Mouse (Mus musculus): ENCODE measurements around the gene Jmjd7.

Gene Jmjd7

GRCm38 (mm10) chr2:120012924-120013323, 14.4 kb upstream of the Jmjd7 start:
- no peak for DNase-seq (ENCODE audit: low spot score)

DNA sequence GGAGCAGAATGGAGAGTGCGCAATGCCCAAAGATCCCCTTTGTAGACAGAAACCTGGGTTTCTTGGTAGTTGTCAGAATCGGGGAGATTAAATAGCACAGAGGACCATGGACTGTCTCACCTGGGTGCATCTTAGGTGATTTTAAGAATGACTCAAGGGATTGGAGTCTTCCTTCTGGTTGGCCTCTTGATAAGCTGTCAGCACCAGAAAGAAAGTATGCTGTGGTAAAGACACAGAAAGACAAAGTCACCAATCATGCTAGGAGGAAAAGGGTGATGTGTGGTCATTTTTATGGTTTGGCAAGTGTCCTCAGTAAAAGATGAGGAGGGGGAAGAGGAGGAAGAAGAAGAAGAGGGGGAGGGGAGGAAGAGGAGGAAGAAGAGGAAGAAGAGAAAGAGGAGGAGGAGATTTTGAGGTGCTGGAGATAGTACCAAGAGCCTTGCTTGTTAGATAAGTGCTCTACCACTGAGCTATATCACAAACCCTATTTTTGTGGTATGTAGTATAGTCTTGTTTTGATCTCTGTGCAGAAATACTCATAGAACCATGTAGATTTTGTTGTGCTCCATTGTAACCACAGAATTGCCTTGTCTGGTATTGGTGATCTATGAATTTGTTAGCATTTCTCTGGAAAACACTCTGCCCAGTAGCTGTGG, 13.3 kb upstream of the Jmjd7 start:
- DNase-seq (ENCODE audit: low spot score), result no peak

DNA sequence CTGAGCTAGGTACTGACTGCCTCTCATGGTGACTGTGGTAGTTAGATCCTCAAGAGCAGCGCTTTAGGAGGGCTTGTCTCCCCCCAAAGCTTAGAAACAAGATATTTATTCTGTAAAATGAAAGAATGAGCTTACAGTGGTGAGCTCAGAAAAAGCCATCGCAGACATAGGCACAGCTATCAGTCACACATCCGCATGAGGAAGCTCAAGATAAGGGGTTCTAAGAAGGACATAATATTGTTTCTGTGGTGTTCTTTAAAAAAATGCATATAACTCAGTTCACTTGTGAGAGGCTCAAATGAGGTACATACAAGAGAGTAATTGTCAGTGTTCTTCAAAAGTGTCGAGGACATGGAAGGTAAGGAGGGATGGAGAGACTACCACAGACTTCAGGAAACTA, 11.4 kb upstream of the Jmjd7 start:
- DNase-seq (ENCODE audit: low spot score), result no peak

- no peak for DNase-seq (ENCODE audit: low spot score)
These were observed 9.7 kb upstream of the Jmjd7 start for GRCm38 (mm10) chr2:120017599-120017998.

DNA sequence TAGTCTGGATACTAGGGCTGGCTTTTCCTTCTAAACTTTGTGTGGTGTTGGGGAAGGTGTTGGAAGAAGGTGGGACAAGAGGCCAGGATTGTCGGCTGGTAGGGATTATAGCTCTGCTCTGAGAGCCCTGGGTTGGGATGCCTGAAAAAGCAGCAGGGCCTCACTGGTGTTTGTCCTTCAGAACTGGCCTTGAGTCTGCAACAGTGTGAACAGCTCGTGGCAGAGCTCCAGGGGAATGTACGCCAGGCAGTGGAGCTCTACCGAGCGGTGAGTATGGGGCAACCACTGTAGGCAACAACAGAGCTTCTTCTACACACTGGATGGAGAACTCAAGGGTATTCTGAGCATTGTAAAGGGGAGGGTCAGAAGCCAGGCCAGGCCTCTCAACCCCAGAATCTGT, 2.9 kb upstream of the Jmjd7 start:
- no peak for DNase-seq (ENCODE audit: low spot score)

DNA sequence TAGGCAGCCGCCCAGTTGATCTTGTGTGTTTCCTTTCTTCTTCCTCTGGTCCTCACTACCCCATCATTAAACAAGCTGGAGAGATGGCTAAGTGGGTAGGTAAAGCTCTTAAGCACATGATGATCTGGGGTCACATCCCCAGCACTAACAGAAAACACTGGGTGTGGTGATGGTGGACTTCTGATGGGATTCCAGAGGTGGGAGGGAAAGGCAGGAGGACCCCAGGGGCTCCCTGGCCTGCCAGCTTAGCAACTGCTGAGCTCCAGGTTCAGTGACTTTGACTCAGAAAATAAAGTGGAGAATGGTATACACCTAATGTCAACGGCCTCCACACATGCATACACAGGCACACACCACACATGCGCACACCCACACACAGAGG, 658 bp downstream of the Jmjd7 start:
- no peak for DNase-seq (ENCODE audit: low spot score)

DNA sequence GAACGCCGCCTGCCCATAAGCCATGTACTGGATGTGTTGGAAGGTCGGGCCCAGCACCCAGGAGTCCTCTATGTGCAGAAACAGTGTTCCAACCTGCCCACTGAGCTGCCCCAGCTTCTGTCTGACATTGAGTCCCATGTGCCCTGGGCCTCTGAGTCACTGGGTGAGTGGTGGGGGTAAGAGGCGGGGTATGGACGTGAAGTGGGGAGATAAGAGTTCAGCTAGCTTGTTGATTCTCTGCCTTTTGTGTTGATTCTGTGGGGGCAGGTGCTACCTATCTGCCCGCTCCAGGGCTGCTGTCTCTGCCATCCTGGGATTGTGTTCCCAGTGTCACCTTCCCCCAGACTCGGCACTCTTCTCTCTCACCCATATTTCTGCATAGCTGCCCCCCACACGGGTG, 3.1 kb downstream of the Jmjd7 start:
- no peak for DNase-seq (ENCODE audit: low spot score)

DNA sequence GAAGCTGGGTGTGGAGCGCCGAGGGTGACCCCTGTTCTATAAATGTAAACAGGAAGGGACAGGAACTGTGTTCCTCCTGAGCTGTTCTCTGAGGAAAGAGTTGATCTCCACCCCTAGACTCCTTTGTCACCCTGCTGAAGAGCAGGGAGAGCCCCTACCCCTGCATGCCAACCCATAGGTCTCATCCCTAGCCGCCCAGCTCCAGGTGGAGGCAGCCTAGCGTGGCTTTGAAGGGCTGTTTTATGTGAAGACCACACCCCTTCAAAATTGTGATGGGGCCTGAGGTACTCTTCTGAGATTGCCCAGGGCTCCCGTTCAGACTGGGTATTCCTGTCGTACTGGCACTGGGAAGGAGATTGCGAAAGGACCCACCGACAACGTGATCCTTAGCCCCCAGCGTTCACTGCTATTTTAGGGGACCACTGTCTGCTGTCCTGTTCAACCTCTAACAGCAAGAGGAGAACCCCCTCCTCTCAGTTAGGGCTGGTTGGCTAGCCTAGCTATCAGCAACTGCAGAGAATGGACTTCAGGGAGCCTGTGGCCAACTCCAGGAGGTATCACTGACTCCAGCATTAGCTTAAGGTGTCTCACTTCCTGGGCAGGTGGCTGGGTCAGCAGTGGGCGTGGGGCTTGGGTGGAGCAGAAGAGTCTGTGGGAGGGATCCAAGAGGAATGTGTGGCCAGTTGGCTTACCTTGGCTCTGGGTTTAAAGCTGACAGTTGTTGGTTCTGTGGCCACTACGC, 5.6 kb downstream of the Jmjd7 start, which contains the start of gene Pla2g4b:
Gene Pla2g4b (plus strand): TSS at position 692 of the 742 bp plus-strand sequence.
- no peak for DNase-seq (ENCODE audit: low spot score)

- DNase-seq (ENCODE audit: low spot score), result no peak
These were observed 6.4 kb downstream of the Jmjd7 start for GRCm38 (mm10) chr2:120033726-120034125.

DNA sequence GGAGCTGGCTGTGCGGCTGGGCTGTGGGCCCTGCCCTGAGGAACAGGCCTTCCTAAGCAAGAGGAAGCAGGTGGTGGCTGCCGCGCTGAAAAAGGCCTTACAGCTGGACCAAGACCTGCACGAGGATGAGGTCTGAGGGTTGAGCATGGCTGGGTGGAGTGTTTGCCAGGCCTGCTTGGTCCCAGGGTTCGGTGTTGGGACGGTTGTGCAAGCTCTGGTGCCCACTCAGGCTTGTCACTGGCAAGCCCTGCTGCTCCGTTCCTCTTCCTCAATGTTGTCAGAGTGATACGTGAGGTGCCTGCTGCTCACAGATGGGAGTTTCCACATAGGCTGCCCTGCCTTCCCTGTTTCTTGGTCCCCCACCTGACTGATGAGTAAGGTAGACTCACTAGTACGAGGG, 10.5 kb downstream of the Jmjd7 start:
- DNase-seq (ENCODE audit: low spot score), result no peak

DNA sequence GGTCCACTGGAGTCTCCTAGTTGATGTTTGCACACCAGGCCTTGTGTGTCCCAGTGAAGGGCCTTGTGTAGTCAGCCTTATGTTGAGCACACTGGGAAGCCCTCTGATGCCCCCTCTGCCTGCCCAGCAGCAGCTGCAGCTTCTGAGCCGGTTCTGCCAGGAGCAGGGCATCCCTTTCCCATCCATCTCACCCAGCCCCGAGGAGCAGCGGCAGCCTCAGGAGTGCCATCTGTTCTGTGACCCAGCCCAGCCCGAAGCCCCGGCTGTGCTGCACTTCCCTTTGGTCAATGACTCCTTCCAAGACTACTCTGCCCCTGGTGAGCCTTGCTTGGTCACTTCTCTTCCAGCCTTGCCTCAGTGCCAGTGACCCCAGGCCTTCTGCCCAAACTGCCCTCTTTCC, 13.7 kb downstream of the Jmjd7 start:
- no peak for DNase-seq (ENCODE audit: low spot score)

DNA sequence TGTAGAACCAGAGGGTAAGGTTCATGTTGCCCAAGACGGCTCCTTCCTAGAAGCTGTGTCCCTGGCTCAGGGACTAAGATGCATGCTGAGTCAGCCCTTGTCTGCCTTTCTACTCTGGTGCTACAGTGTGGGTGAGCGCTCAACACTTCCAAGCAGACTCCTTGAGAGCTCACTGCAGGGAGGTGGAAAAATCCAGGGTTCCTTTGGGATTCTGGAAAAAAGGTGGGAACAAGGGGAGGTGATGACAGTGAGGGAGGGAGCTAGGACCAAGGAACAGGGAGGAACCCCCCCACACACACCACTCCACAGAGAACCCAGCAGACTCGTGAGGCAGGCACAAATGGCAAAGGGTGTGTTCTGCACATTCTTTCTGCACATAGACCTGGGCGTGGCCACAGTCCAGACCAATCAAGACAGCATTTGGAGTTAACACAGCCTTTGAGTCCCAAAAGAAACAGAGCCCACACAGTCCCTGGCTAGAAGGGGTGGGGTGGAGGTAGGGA, 16.9 kb downstream of the Jmjd7 start:
- DNase-seq (ENCODE audit: low spot score), result no peak

GRCm38 (mm10) chr2:120044676-120045075, 17.4 kb downstream of the Jmjd7 start:
- DNase-seq (ENCODE audit: low spot score), result no peak

DNA sequence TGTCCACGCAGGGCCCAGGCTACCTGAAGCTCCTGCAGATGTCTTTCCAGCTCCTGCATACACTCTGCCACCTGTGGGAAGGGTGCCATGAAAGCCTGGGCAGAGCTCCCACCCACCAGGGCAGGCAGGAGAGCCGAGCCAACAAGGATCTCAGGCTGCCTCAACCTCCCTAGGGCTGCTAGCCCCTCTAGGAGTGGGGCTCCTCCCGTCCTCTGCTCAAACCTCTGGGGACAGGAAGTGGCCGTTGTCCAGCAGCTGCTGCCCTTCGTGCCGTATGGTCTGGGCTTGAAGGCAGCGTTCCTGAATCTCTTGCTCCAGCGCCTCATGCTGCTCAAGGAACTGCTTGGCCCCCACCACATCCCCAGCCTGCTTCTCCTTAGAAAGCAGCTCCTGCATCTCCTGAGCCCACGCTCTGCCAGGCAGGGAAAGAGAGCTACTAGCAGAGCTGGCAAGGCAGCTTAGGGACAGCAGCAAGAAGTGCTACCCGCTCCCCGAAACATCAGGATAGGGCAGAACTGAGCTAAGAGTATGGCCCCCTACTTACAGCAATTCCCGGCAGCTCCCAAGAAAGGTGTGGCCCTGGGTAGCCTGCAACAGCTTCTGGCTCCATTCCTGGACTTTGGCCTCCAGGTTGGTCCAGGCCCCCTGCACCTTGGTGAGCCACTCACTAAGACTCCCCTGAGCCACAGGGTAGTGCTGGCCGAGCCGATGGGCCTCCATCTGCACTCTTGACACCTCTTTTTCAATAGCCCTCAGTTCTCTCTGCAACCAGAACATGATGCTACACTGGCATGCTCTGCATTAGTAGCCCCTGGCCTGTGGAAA, 19.4 kb downstream of the Jmjd7 start:
- DNase-seq (ENCODE audit: low spot score), result no peak

- no peak for DNase-seq (ENCODE audit: low spot score)
These were observed 20.9 kb downstream of the Jmjd7 start for GRCm38 (mm10) chr2:120048173-120048572.

DNA sequence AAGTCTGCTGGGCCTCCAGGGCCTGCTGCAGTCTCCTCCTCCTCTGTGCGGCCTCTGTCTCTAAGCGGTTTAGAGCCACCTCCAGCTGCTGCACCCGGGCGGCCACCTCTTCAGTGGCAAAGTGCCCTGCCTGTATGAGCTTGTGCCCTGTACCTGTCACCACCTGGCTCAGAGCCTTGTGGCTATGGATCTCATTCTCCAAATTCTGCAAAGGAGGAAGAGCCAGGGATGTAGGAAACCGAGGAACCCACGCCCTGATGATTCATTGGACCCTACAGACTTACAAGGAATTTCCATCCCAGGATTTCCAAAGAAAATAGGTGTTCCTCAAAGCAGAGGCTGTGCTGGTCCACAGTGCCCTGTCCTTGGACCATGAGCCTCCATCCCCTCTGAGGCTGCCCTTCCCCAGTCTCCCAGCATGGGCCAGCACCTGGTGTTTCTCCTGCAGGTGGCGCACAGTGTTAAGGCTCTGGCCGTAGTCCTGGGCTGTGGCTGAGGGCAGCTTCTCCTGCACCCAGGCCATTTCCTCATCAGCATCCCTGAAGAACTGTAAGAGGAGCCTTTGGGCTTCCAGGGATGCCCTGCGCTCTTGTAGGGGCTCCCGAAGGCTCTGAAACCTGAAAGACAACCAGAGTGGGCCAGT, 22.5 kb downstream of the Jmjd7 start:
- DNase-seq (ENCODE audit: low spot score), result peak; percentile 53

- no peak for DNase-seq (ENCODE audit: low spot score)
These were observed 24.1 kb downstream of the Jmjd7 start for GRCm38 (mm10) chr2:120051405-120051804.

- DNase-seq (ENCODE audit: low spot score), result no peak
These were observed 27.7 kb downstream of the Jmjd7 start for GRCm38 (mm10) chr2:120054771-120055552.

- no peak for DNase-seq (ENCODE audit: low spot score)
These were observed 28.6 kb downstream of the Jmjd7 start for GRCm38 (mm10) chr2:120055923-120056322.

DNA sequence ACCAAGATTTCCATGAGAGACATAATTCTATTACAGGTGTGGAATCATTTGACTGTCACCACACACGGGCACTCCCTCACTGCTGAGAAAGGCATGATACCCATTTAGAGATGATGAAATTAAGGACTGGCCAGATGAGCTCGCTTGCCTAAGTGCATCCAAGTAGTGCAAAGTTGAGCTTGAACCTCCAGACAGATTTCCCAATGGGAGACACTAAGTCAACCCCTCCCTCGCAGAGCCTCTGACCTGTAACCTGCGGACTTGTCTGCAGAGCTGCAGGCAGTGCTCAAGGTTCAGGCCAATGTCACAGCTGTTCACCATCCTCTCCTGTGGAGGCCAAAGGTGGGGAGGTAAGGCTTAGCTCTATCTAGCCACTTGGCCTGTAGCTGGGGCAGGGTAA, 31.5 kb downstream of the Jmjd7 start:
- DNase-seq (ENCODE audit: low spot score), result no peak

GRCm38 (mm10) chr2:120059466-120059865, 32.2 kb downstream of the Jmjd7 start:
- DNase-seq (ENCODE audit: low spot score), result no peak
